Mouse (Mus musculus) G1E (cell line): Measurements from ENCODE around the gene Zwilch.

Source experiments
- CTCF ChIP-seq: IDR thresholded peaks from 2 replicates; pipeline ENCODE4 v1.5.1; 2012; ENCODE audit warnings: low read depth, low read length, inconsistent platforms, mixed read lengths
- GATA1 ChIP-seq: IDR thresholded peaks from 2 replicates; pipeline ENCODE4 v1.6.1; 2012; ENCODE audit warnings: borderline replicate concordance, low read length, inconsistent platforms, mixed read lengths
- GATA2 ChIP-seq: IDR thresholded peaks from 2 replicates; pipeline ENCODE4 v1.6.1; 2012; ENCODE audit warnings: low read depth, low read length, inconsistent platforms, borderline replicate concordance
- POLR2AphosphoS5 ChIP-seq: IDR thresholded peaks from 2 replicates; pipeline ENCODE4 v1.6.1; 2012; ENCODE audit warnings: low read depth, low read length, inconsistent platforms; ENCODE audit not compliant: insufficient replicate concordance
- TAL1 ChIP-seq: conservative IDR thresholded peaks from 2 replicates; pipeline ENCODE4 v1.6.1; 2012; ENCODE audit warnings: low read depth, low read length, inconsistent platforms, mixed read lengths

GRCm38 (mm10) chr9:64219305-64219704 is 46.4 kb upstream of the Zwilch start:
- TF ChIP-seq CTCF = no peak
- no peak for TF ChIP-seq GATA1
- TF ChIP-seq TAL1 = no peak
- no peak for TF ChIP-seq POLR2AphosphoS5
- TF ChIP-seq GATA2 = no peak
